Mouse (Mus musculus): ENCODE results near the gene Ccng2. TPM values are rescaled to one million over a fixed set of nuclear protein-coding genes. Genes with fewer than 3 reads are reported as not detected.

Ccng2 gene
- total and polyA plus RNA-seq, 3 experiments = 35.2 to 251 (median 117) TPM

DNA sequence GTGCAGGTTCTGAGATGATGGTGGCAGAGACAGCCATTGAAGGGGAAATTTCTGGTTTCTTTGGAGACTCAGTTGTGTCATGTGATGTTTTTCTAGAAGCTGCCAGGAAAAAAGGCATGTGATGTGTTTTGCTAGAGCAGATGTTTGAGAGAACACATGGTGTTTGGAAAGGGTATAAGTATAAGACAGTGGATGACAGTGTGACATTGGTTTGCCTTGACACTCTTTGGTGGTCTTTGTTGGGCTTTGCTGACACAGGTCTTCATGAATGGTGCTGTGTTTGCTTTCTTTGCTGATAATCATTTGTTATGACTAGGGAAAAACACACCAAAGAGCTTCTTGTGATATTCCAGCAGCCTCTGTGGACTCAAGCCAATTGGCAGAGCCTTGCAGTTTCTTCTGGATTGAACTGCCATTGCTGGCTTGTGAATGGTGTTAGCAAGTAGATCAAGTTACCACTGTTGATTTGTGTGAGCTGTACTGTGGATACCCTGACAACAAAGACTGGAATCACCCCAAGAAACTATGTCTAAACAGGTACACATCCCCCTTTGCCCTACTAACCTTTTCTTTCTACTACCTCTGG, 10.1 kb upstream of the Ccng2 start:
- TF ChIP-seq CTCF (IDR thresholded peaks at IDR 0.05; ENCODE audit: low read depth, low read length) (no peak), POLR2AphosphoS5 (IDR thresholded peaks at IDR 0.05; ENCODE audit: insufficient replicate concordance, low read depth, low read length) (no peak), GATA2 (IDR thresholded peaks at IDR 0.05; ENCODE audit: borderline replicate concordance, low read depth, low read length) (no peak)
- H3K4me3 ChIP-seq (ENCODE audit: low read depth, low read length) = no peak overlapping the region
- ATAC-seq (ENCODE audit: extremely low read depth, insufficient number of reproducible peaks, low FRiP score, poor library complexity, severe bottlenecking) = no peak

GRCm38 (mm10) chr5:93259349-93259748, 7.7 kb upstream of the Ccng2 start:
- no peak for ATAC-seq (ENCODE audit: extremely low read depth, insufficient number of reproducible peaks, low FRiP score, poor library complexity, severe bottlenecking)
- TF ChIP-seq TAL1 (conservative IDR thresholded peaks at IDR 0.05; ENCODE audit: low read depth, low read length) = no peak
- TF ChIP-seq GATA2 (IDR thresholded peaks at IDR 0.05; ENCODE audit: borderline replicate concordance, low read depth, low read length) = no peak
- TF ChIP-seq POLR2AphosphoS5 (IDR thresholded peaks at IDR 0.05; ENCODE audit: insufficient replicate concordance, low read depth, low read length) = no peak
- TF ChIP-seq CTCF (IDR thresholded peaks at IDR 0.05; ENCODE audit: low read depth, low read length) = no peak
- TF ChIP-seq GATA1 (IDR thresholded peaks at IDR 0.05; ENCODE audit: borderline replicate concordance, low read length) = no peak
- Histone ChIP-seq H3K36me3 (replicated peaks) (no peaks in the 10 kb centered on the region), H3K9me3 (replicated peaks) (0 out of 2 replicates have a peak, but pooled peaks cover 2% of the 10 kb centered on the region), H3K27me3 (ENCODE audit: insufficient read depth, low read length) (peaks cover 7% of the 10 kb centered on the region), H3K4me1 (ENCODE audit: insufficient read depth, low read depth, low read length) (peaks cover 21% of the 10 kb centered on the region), H3K4me3 (ENCODE audit: low read depth, low read length) (no peak overlapping the region)
- no peak for DNase-seq (ENCODE audit: low spot score)

More for the DNA sequence above, 10.1 kb upstream of the Ccng2 start:
- no peak for DNase-seq (ENCODE audit: low spot score)
- Histone ChIP-seq H3K27me3 (ENCODE audit: insufficient read depth, low read length) (peaks cover 7% of the 10 kb centered on the region), H3K4me1 (ENCODE audit: insufficient read depth, low read depth, low read length) (peaks cover 9% of the 10 kb centered on the region), H3K36me3 (replicated peaks) (no peaks in the 10 kb centered on the region), H3K9me3 (replicated peaks) (0 out of 2 replicates have a peak, but pooled peaks cover 2% of the 10 kb centered on the region)

GRCm38 (mm10) chr5:93260983-93261382, 6.1 kb upstream of the Ccng2 start:
- DNase-seq (ENCODE audit: low spot score) = no peak
- no peak overlapping the region for H3K4me3 ChIP-seq (ENCODE audit: low read depth, low read length)
- TF ChIP-seq TAL1 (conservative IDR thresholded peaks at IDR 0.05; ENCODE audit: low read depth, low read length) (no peak), GATA1 (IDR thresholded peaks at IDR 0.05; ENCODE audit: borderline replicate concordance, low read length) (no peak), POLR2AphosphoS5 (IDR thresholded peaks at IDR 0.05; ENCODE audit: insufficient replicate concordance, low read depth, low read length) (no peak), GATA2 (IDR thresholded peaks at IDR 0.05; ENCODE audit: borderline replicate concordance, low read depth, low read length) (no peak), CTCF (IDR thresholded peaks at IDR 0.05; ENCODE audit: low read depth, low read length) (no peak)
- no peaks in the 10 kb centered on the region for H3K9me3 ChIP-seq (replicated peaks)
- H3K4me1 ChIP-seq (ENCODE audit: insufficient read depth, low read depth, low read length) = peaks cover 38% of the 10 kb centered on the region
- H3K27me3 ChIP-seq (ENCODE audit: insufficient read depth, low read length) = peaks cover 3% of the 10 kb centered on the region
- ATAC-seq (ENCODE audit: extremely low read depth, insufficient number of reproducible peaks, low FRiP score, poor library complexity, severe bottlenecking) = no peak
- no peaks in the 10 kb centered on the region for H3K36me3 ChIP-seq (replicated peaks)

GRCm38 (mm10) chr5:93262751-93263150, 4.3 kb upstream of the Ccng2 start:
- Histone ChIP-seq H3K9me3 (replicated peaks) (no peaks in the 10 kb centered on the region), H3K4me3 (ENCODE audit: low read depth, low read length) (no peak overlapping the region), H3K4me1 (ENCODE audit: insufficient read depth, low read depth, low read length) (peaks cover 42% of the 10 kb centered on the region), H3K27me3 (ENCODE audit: insufficient read depth, low read length) (peaks cover 3% of the 10 kb centered on the region), H3K36me3 (replicated peaks) (no peaks in the 10 kb centered on the region)
- TF ChIP-seq GATA2 (IDR thresholded peaks at IDR 0.05; ENCODE audit: borderline replicate concordance, low read depth, low read length) = no peak
- TF ChIP-seq CTCF (IDR thresholded peaks at IDR 0.05; ENCODE audit: low read depth, low read length) = no peak
- TF ChIP-seq GATA1 (IDR thresholded peaks at IDR 0.05; ENCODE audit: borderline replicate concordance, low read length) = no peak
- no peak for TF ChIP-seq TAL1 (conservative IDR thresholded peaks at IDR 0.05; ENCODE audit: low read depth, low read length)
- TF ChIP-seq POLR2AphosphoS5 (IDR thresholded peaks at IDR 0.05; ENCODE audit: insufficient replicate concordance, low read depth, low read length) = no peak
- ATAC-seq (ENCODE audit: extremely low read depth, insufficient number of reproducible peaks, low FRiP score, poor library complexity, severe bottlenecking) = no peak
- DNase-seq (ENCODE audit: low spot score) = no peak

GRCm38 (mm10) chr5:93263396-93264075, 3.5 kb upstream of the Ccng2 start:
- no peak for TF ChIP-seq CTCF (IDR thresholded peaks at IDR 0.05; ENCODE audit: low read depth, low read length)
- no peak for TF ChIP-seq TAL1 (conservative IDR thresholded peaks at IDR 0.05; ENCODE audit: low read depth, low read length)
- no peak for TF ChIP-seq GATA2 (IDR thresholded peaks at IDR 0.05; ENCODE audit: borderline replicate concordance, low read depth, low read length)
- TF ChIP-seq GATA1 (IDR thresholded peaks at IDR 0.05; ENCODE audit: borderline replicate concordance, low read length) = no peak
- no peak for TF ChIP-seq POLR2AphosphoS5 (IDR thresholded peaks at IDR 0.05; ENCODE audit: insufficient replicate concordance, low read depth, low read length)
- ATAC-seq (ENCODE audit: extremely low read depth, insufficient number of reproducible peaks, low FRiP score, poor library complexity, severe bottlenecking) (no peak), DNase-seq (ENCODE audit: low spot score) (no peak)
- Histone ChIP-seq H3K4me1 (ENCODE audit: insufficient read depth, low read depth, low read length) (peaks cover 42% of the 10 kb centered on the region), H3K36me3 (replicated peaks) (no peaks in the 10 kb centered on the region), H3K27me3 (ENCODE audit: insufficient read depth, low read length) (peaks cover 3% of the 10 kb centered on the region), H3K4me3 (ENCODE audit: low read depth, low read length) (no peak overlapping the region), H3K9me3 (replicated peaks) (no peaks in the 10 kb centered on the region)

GRCm38 (mm10) chr5:93264136-93264700, 2.8 kb upstream of the Ccng2 start:
- no peaks in the 10 kb centered on the region for H3K36me3 ChIP-seq (replicated peaks)
- no peak overlapping the region; the same call in 1 of the 2 replicates for H3K4me3 ChIP-seq (ENCODE audit: low read depth, low read length)
- ATAC-seq (ENCODE audit: extremely low read depth, insufficient number of reproducible peaks, low FRiP score, poor library complexity, severe bottlenecking) (no peak), DNase-seq (ENCODE audit: low spot score) (no peak)
- peaks cover 42% of the 10 kb centered on the region for H3K4me1 ChIP-seq (ENCODE audit: insufficient read depth, low read depth, low read length)
- H3K9me3 ChIP-seq (replicated peaks) = no peaks in the 10 kb centered on the region
- H3K27me3 ChIP-seq (ENCODE audit: insufficient read depth, low read length) = peaks cover 3% of the 10 kb centered on the region
- TF ChIP-seq TAL1 (conservative IDR thresholded peaks at IDR 0.05; ENCODE audit: low read depth, low read length) (no peak), GATA2 (IDR thresholded peaks at IDR 0.05; ENCODE audit: borderline replicate concordance, low read depth, low read length) (no peak), CTCF (IDR thresholded peaks at IDR 0.05; ENCODE audit: low read depth, low read length) (no peak), GATA1 (IDR thresholded peaks at IDR 0.05; ENCODE audit: borderline replicate concordance, low read length) (no peak), POLR2AphosphoS5 (IDR thresholded peaks at IDR 0.05; ENCODE audit: insufficient replicate concordance, low read depth, low read length) (no peak)

Data from G1E (cell line).